Mouse (Mus musculus) hematopoietic stem cell, adult 5-6 weeks (primary cell): ENCODE results near the gene Col6a6. TPM values are rescaled to one million over a fixed set of nuclear protein-coding genes. Genes with fewer than 3 reads are reported as not detected.
"Not testable (repeated sequence)": the region's sequence is repeated elsewhere in the genome, so short reads cannot be mapped to it uniquely, and the experiment has no call there.

Experiments used
- ATAC-seq, 2 experiments: fragments of 125-278 bp in 1 of 2; replicated peaks in 1 of 2; 2 replicates each; pipeline ENCODE4 v1.8.0; 2016 to 2017; ENCODE audit warnings: inconsistent platforms in 2 of 2, mild to moderate bottlenecking in 2 of 2, moderate number of reproducible peaks in 2 of 2, low read depth in 1 of 2, moderate TSS enrichment in 1 of 2; ENCODE audit not compliant: low FRiP score in 2 of 2, poor library complexity in 2 of 2, severe bottlenecking in 2 of 2, insufficient read depth in 1 of 2, low TSS enrichment in 1 of 2
- total RNA-seq: library from RNA; stranded (forward); fragments of 172-1452, 232-1000 nt; gene quantifications from 2 replicates; pipeline ENCODE4 v1.2.3, GENCODE M21; 2017

Gene Col6a6
- total RNA-seq, 1 experiment from 2014 or later = not detected

GRCm38 (mm10) chr9:105642460-105643371 is 185.2 kb downstream of the Col6a6 start, which contains the start of gene Pik3r4:
Gene Pik3r4, plus strand, starts transcription at chr9:105642978.
- ATAC-seq = peak; percentile 98 to 99

GRCm38 (mm10) chr9:105641377-105641776 is 186.6 kb downstream of the Col6a6 start:
- ATAC-seq = not testable (repeated sequence)

Other genes with a start within 250 kb of the Col6a6 start
- gene Pik3r4, start 185.2 kb downstream of the Col6a6 start, total RNA-seq = 45.7 and 50.8 TPM in 2 replicates
- gene Col6a5, start 132.5 kb upstream of the Col6a6 start, total RNA-seq = not detected in 2 replicates